Mouse (Mus musculus) stomach, embryonic 15.5 days (tissue): ENCODE data around the gene Gtsf1. TPM values are rescaled to one million over a fixed set of nuclear protein-coding genes. Genes with fewer than 3 reads are reported as not detected.

Experiments used
- polyA plus RNA-seq: library from polyadenylated mRNA; unstranded; fragments of >200 nt; fragmentation: Nextera tagmentation; extraction: Ambion mirVana; gene quantifications from 2 replicates; pipeline ENCODE4 v1.2.1, GENCODE M21; 2015

Gene Gtsf1
- polyA plus RNA-seq, 1 experiment from 2014 or later, result not detected

Other genes starting within 250 kb of the Gtsf1 start
- gene Cbx5, start 190.7 kb downstream of the Gtsf1 start, polyA plus RNA-seq, result 91.8 and 97.2 TPM in 2 replicates
- gene Hnrnpa1, start 190.0 kb downstream of the Gtsf1 start, polyA plus RNA-seq, result 664 and 681 TPM in 2 replicates
- 7.8 and 15.9 TPM in 2 replicates for gene Nfe2, start 172.1 kb downstream of the Gtsf1 start, polyA plus RNA-seq
- 248 and 260 TPM in 2 replicates for gene Copz1, start 157.8 kb downstream of the Gtsf1 start, polyA plus RNA-seq
- gene Gpr84, start 119.9 kb downstream of the Gtsf1 start, polyA plus RNA-seq, result 0.46 and 0.53 TPM in 2 replicates
- gene Zfp385a, start 90.4 kb downstream of the Gtsf1 start, polyA plus RNA-seq, result 8.2 and 9.3 TPM in 2 replicates
- 48.3 and 53.4 TPM in 2 replicates for gene Itga5, start 63.7 kb downstream of the Gtsf1 start, polyA plus RNA-seq
- not detected in 2 replicates for gene Gtsf2, start 18.0 kb upstream of the Gtsf1 start, polyA plus RNA-seq
- gene Nckap1l, start 23.3 kb upstream of the Gtsf1 start, polyA plus RNA-seq, result 3.7 and 4.1 TPM in 2 replicates
- 8.8 and 9.4 TPM in 2 replicates for gene Pde1b, start 72.6 kb upstream of the Gtsf1 start, polyA plus RNA-seq
- gene Ppp1r1a, start 107.5 kb upstream of the Gtsf1 start, polyA plus RNA-seq, result 12.3 and 13.3 TPM in 2 replicates
- gene Glycam1, start 134.6 kb upstream of the Gtsf1 start, polyA plus RNA-seq, result not detected in 2 replicates